Mouse (Mus musculus) heart, embryonic 13.5 days (tissue): ENCODE measurements at regions not wholly inside any gene's neighbourhood (a gene's known extent, or its start where the extent isn't known, plus 50 kb on each side); places are given as distances from the start of the nearest gene placed in this dataset.

Experiments
- ATAC-seq: fragments of 200-750 bp; cut with Nextera tagmentation; 2 replicates; pipeline ENCODE4 v1.8.0; 2017; ENCODE audit warnings: moderate TSS enrichment; ENCODE audit not compliant: insufficient number of reproducible peaks, low FRiP score, low TSS enrichment; ENCODE audit errors: extremely low read depth
- H3K27ac ChIP-seq: fragments of 300-500 bp; sonication (generic); replicated peaks from 2 replicates; pipeline ENCODE4 v1.5.1; 2015; ENCODE audit warnings: moderate library complexity, mild to moderate bottlenecking, inconsistent platforms
- H3K27me3 ChIP-seq: fragments of 300-500 bp; sonication (generic); replicated peaks from 2 replicates; pipeline ENCODE4 v1.6.1; 2015; ENCODE audit warnings: mild to moderate bottlenecking, inconsistent platforms
- H3K36me3 ChIP-seq: fragments of 300-500 bp; sonication (generic); 2 replicates; pipeline ENCODE4 v1.6.1; 2015; ENCODE audit warnings: mild to moderate bottlenecking, inconsistent platforms
- H3K4me1 ChIP-seq: fragments of 300-500 bp; sonication (generic); 2 replicates; pipeline ENCODE4 v1.6.1; 2015; ENCODE audit warnings: inconsistent platforms
- H3K4me2 ChIP-seq: fragments of 300-500 bp; sonication (generic); 2 replicates; pipeline ENCODE4 v1.6.1; 2015; ENCODE audit warnings: inconsistent platforms, mild to moderate bottlenecking, moderate library complexity
- H3K4me3 ChIP-seq: fragments of 300-500 bp; sonication (generic); 2 replicates; pipeline ENCODE4 v1.5.1; 2015; ENCODE audit warnings: moderate library complexity, mild to moderate bottlenecking, inconsistent platforms
- H3K9ac ChIP-seq: fragments of 300-500 bp; sonication (generic); 2 replicates; pipeline ENCODE4 v1.6.1; 2015; ENCODE audit warnings: inconsistent platforms, mild to moderate bottlenecking, moderate library complexity
- H3K9me3 ChIP-seq: fragments of 300-500 bp; sonication (generic); 2 replicates; pipeline ENCODE4 v1.6.1; 2016; ENCODE audit warnings: inconsistent platforms
- WGBS: fragments of 180-500 bp; shearing (Covaris S2); methylation state at CpG from one replicate; pipeline ENCODE4 v1.1.7; 2015; ENCODE audit warnings: mixed read lengths; 5-methylcytosine and 5-hydroxymethylcytosine counted together

- Histone ChIP-seq H3K4me3 (no peak overlapping the region), H3K9ac (no peak overlapping the region), H3K9me3 (no peaks in the 10 kb centered on the region), H3K4me2 (no peak overlapping the region), H3K27ac (no peak overlapping the region), H3K4me1 (no peaks in the 10 kb centered on the region), H3K36me3 (no peaks in the 10 kb centered on the region), H3K27me3 (no peaks in the 10 kb centered on the region)
- ATAC-seq, result no peak
- 62% methylated on average over 1 of the region's 1 CpGs for WGBS
Observed at GRCm38 (mm10) chr13:14898495-14898894, 268.5 kb downstream of the AW209491 start.

DNA sequence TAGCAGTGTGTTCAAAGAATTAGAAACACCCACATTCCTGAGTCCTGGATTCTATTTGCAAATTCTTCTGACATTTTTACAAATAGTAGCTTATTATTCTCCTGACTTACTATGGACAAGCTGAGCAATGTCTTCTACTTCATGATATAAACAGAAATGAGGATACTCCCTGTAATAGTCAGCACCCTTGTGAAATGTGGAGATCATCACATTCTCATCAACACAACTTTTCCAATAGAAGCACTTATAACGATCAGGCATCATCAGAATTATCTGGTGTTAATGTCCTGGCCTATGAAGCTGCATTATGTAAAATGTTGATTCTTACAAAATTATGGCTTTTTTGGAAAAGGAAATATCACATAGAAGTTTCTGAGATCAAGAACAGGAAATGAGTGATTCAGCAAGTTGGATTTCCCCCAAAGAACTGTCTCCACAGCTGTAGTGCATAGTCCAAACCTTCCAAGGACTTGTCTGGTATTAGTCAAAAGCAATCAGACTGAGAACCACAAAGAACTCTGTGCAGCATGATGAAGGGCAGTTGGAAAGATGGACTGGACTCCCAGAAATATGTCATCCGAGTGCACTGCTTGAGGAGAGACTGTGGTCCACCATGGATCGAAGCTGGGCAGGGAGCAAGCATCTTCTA lies 300.3 kb downstream of the AW209491 start:
- Histone ChIP-seq H3K4me2 (no peak overlapping the region), H3K36me3 (no peaks in the 10 kb centered on the region), H3K27me3 (no peaks in the 10 kb centered on the region), H3K27ac (no peak overlapping the region), H3K9me3 (peaks cover 2% of the 10 kb centered on the region; the same call in 1 of the 2 replicates), H3K4me1 (no peaks in the 10 kb centered on the region), H3K9ac (no peak overlapping the region), H3K4me3 (no peak overlapping the region)
- no peak for ATAC-seq
- WGBS, result 77% methylated on average over 3 of the region's 3 CpGs

- H3K4me1 ChIP-seq, result no peaks in the 10 kb centered on the region
- H3K27ac ChIP-seq, result no peak overlapping the region
- H3K4me2 ChIP-seq, result no peak overlapping the region
- no peak overlapping the region for H3K4me3 ChIP-seq
- WGBS, result 36% methylated on average over 1 of the region's 1 CpGs
- no peaks in the 10 kb centered on the region for H3K27me3 ChIP-seq
- no peak for ATAC-seq
- H3K36me3 ChIP-seq, result no peaks in the 10 kb centered on the region
- H3K9me3 ChIP-seq, result no peaks in the 10 kb centered on the region
- H3K9ac ChIP-seq, result no peak overlapping the region
Observed at GRCm38 (mm10) chr13:14966187-14966726, 336.3 kb downstream of the AW209491 start.

DNA sequence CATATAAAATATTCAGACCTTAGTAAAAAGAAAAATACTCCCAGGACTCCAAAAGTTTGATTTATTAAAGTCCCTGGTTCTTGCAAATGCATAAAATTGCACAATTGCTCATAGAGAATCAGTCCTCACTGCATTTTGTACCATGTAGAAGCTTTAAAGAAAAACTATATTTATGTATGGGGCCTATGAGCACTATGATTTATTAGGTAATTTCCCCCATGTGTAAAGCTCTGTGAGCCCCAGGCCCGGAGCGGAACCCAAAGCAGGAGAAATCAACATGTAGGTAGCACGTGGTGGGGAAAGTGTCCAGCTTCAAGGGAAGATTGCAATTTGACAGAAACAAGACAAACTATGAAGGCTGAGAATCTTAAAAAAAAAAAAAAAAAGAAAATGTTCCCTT lies 372.7 kb downstream of the AW209491 start:
- no peaks in the 10 kb centered on the region for H3K27me3 ChIP-seq
- no peaks in the 10 kb centered on the region for H3K36me3 ChIP-seq
- no peaks in the 10 kb centered on the region for H3K9me3 ChIP-seq
- no peak for ATAC-seq
- H3K9ac ChIP-seq, result no peak overlapping the region
- no peak overlapping the region for H3K27ac ChIP-seq
- no peak overlapping the region for H3K4me3 ChIP-seq
- H3K4me2 ChIP-seq, result no peak overlapping the region
- WGBS, result 79% methylated on average over 3 of the region's 3 CpGs
- no peaks in the 10 kb centered on the region for H3K4me1 ChIP-seq

DNA sequence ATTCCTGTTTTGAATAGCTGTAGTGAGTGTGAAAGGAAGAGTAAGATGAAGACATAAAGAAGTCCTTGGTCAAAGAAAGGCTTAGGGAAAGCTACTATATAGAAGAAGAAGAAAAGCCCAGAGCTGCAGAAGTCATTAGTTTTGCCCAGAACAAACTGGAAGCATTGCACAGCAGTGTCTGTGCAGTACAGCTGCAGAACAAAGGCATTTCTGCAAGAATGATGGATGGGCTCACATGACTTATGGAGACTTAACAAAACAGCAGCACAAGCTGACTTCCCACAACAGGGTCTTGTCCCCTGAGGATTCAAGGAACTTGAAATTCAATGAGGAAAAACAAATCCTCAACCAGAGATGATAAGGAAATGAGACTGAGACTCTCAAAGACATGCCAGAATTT lies 381.7 kb downstream of the AW209491 start:
- no peaks in the 10 kb centered on the region for H3K9me3 ChIP-seq
- H3K4me1 ChIP-seq, result no peaks in the 10 kb centered on the region
- no peak for ATAC-seq
- no peaks in the 10 kb centered on the region for H3K36me3 ChIP-seq
- no peaks in the 10 kb centered on the region for H3K27me3 ChIP-seq
- H3K27ac ChIP-seq, result no peak overlapping the region
- no peak overlapping the region for H3K4me2 ChIP-seq
- no peak overlapping the region for H3K9ac ChIP-seq
- H3K4me3 ChIP-seq, result no peak overlapping the region

DNA sequence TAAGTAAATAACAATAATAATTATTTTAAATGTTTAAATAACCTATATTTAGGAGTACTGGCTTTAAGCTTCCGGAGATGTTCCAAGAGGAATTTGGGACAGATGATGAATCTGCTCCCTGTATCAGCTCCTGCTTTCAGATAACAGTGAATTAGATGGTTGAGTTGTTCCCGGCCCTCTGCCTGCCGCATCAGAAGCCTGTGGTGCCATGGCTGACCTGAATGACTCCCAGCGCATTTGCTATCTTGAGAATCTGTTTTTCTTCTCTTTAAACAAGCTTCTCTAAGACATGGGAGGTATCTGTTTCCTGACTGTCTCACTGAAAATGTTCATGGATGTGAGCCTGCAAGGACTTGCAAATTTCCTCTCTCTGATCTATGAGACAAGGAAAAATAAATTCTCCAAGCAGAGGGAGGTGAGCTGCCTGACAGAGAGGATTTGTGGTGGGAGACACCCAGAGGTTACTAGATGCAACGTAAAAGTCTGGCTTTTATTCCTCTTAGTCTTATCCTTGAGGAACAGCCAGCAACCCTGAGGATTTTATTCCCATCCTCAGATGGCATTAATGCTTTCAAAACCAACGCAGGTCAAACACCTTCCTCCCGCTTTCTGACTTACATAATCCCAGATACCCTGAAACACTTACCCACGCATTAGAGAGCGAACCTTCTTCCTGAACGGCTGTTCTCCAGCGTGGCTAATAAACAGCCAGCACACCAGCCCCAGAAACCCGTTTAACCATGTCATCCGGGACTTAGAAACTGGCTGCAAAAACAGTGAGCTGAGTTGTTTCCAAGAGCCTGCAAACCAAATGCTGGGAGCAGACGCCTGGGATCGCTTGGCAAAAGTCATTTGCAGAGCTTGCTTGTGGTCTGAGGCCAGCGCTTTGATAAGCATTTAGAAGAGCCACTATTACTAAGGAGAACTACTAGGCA lies 389.1 kb downstream of the AW209491 start:
- no peak for ATAC-seq
- 42% methylated on average over 16 of the region's 16 CpGs for WGBS

GRCm38 (mm10) chr13:15026601-15027000 lies 396.6 kb downstream of the AW209491 start:
- Histone ChIP-seq H3K9ac (no peak overlapping the region), H3K4me2 (no peak overlapping the region), H3K27me3 (no peaks in the 10 kb centered on the region), H3K27ac (no peak overlapping the region), H3K36me3 (no peaks in the 10 kb centered on the region), H3K9me3 (no peaks in the 10 kb centered on the region), H3K4me1 (no peaks in the 10 kb centered on the region), H3K4me3 (no peak overlapping the region)
- WGBS, result 74% methylated on average over 2 of the region's 2 CpGs
- ATAC-seq, result no peak

More for the DNA sequence above, 389.1 kb downstream of the AW209491 start:
- no peaks in the 10 kb centered on the region for H3K9me3 ChIP-seq
- no peaks in the 10 kb centered on the region for H3K36me3 ChIP-seq
- no peak overlapping the region for H3K4me3 ChIP-seq
- 0 out of 2 replicates have a peak, but pooled peaks cover 6% of the 10 kb centered on the region for H3K4me1 ChIP-seq
- no peak overlapping the region for H3K4me2 ChIP-seq
- H3K9ac ChIP-seq, result no peak overlapping the region
- no peak overlapping the region for H3K27ac ChIP-seq
- H3K27me3 ChIP-seq, result no peaks in the 10 kb centered on the region

DNA sequence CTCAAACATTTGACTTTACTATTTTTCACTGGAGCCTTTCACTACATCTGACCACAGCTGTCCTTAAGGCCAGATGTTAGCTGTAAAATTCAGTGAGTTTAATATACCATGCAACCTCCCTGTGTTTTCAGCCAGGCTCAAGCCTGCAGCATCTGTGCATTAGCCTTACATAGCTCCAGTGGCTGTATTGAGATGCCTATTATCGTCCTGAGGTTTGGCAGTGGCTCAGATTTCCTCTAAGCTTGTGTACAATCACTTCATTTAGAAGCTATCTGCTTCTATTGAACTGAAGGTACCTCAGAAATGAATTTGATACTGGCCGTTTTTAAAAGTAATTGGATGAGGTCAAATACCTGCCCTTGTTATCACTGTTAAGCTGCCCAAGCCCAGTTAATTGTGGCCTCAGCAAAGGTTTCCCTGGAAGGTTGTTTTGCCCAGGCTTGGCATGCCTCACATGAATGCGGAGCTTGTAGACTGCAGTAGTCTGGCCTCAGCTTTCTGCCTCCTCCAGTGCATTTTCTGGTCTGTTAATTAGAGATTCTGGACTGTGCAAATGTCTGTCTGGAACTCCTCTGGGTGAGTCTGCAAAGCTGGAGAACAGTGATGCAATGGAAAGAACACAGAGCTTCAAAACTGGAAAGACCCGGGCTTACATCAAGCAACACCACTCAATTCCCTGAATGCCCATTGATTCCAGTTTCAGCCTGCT lies 410.2 kb upstream of the Gli3 start:
- H3K4me1 ChIP-seq, result no peaks in the 10 kb centered on the region
- no peak overlapping the region; the same call in 1 of the 2 replicates for H3K27ac ChIP-seq
- no peak overlapping the region for H3K4me3 ChIP-seq
- 49% methylated on average over 4 of the region's 4 CpGs for WGBS
- H3K4me2 ChIP-seq, result no peak overlapping the region
- ATAC-seq, result no peak
- no peaks in the 10 kb centered on the region for H3K27me3 ChIP-seq
- no peak overlapping the region for H3K9ac ChIP-seq
- no peaks in the 10 kb centered on the region for H3K36me3 ChIP-seq
- no peaks in the 10 kb centered on the region for H3K9me3 ChIP-seq

DNA sequence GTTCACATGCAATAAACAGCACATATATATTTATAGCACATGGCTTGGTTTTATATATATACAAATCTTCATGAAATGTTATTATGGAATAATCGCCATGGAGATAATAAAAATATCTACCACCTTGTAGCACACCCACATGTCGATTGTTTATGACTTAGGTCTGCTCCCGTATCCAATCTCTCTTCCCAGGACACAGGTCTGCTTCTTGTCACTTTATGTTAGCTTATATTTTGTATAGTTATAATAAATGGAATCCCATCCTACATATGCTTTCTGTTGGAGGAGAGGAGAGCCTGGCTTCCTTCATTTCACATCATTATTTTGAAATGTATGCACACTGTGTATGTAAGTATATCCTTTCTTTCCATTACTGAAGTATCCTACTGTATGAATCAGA lies 408.3 kb upstream of the Gli3 start:
- Histone ChIP-seq H3K9me3 (no peaks in the 10 kb centered on the region), H3K4me2 (no peak overlapping the region), H3K4me1 (no peaks in the 10 kb centered on the region), H3K4me3 (no peak overlapping the region), H3K27ac (no peak overlapping the region), H3K27me3 (no peaks in the 10 kb centered on the region), H3K9ac (no peak overlapping the region), H3K36me3 (no peaks in the 10 kb centered on the region)
- 74% methylated on average over 3 of the region's 3 CpGs for WGBS
- ATAC-seq, result no peak

DNA sequence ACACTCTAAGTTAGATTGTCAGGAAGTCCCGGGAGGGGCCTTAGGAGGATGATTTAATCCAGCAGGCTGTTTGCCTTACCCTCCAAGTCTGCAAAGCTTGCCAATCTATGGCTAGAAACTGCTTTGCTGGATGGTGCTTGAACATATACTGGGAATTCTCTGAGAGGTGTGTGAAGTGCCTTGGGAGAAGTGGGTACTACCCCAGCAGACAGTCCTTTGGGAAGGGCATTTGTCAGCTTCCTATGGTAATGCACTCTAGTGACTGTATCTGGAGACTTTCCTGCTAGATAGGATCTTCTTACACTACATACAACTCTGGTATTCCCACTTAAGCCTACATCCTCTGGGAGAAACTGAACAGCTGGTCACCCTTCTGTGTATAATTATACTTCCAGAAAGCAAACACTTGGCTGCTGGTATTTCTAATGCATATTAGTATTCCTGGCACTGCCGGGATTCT lies 384.4 kb upstream of the Gli3 start:
- H3K4me2 ChIP-seq, result no peak overlapping the region
- H3K4me1 ChIP-seq, result no peaks in the 10 kb centered on the region
- WGBS, result 62% methylated on average over 2 of the region's 2 CpGs
- no peaks in the 10 kb centered on the region for H3K27me3 ChIP-seq
- no peaks in the 10 kb centered on the region for H3K36me3 ChIP-seq
- H3K27ac ChIP-seq, result no peak overlapping the region
- no peak for ATAC-seq
- no peak overlapping the region for H3K9ac ChIP-seq
- 0 out of 2 replicates have a peak, but pooled peaks cover 5% of the 10 kb centered on the region for H3K9me3 ChIP-seq
- no peak overlapping the region for H3K4me3 ChIP-seq

GRCm38 (mm10) chr13:15079148-15079547 lies 383.9 kb upstream of the Gli3 start:
- Histone ChIP-seq H3K27me3 (no peaks in the 10 kb centered on the region), H3K4me2 (no peak overlapping the region), H3K9me3 (0 out of 2 replicates have a peak, but pooled peaks cover 5% of the 10 kb centered on the region), H3K9ac (no peak overlapping the region), H3K4me3 (no peak overlapping the region), H3K4me1 (no peaks in the 10 kb centered on the region), H3K36me3 (no peaks in the 10 kb centered on the region), H3K27ac (no peak overlapping the region)
- ATAC-seq, result no peak
